Mouse (Mus musculus): Measurements from ENCODE around the gene Shank3. TPM values are rescaled to one million over a fixed set of nuclear protein-coding genes. Genes with fewer than 3 reads are reported as not detected.

The Shank3 gene
- polyA plus RNA-seq, 1 experiment from 2014 or later: 1.8 TPM

DNA sequence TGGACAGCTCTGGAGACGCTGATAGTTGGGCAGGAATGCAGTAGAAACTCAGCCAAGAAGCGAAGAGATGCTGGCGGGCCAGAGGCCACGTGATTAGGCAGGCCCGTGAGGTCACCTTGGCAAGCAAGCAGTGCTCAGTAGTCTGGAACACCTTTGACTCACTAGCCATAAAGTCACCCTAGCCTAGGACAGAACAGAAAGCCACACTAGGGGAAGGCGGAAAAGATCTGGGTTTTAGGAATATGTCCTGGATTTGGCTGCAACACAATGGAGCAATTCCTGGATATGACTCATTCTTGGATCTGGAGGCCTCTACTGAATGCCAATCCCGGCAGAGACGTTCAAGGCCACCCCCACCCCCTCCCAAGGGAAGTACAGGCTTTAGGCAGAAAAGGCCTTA lies 18.8 kb upstream of the Shank3 start:
- Histone ChIP-seq H3K27ac (ENCODE audit: low read length) (peak overlapping the region; percentile 28), H3K9ac (replicated peaks; ENCODE audit: low read depth) (no peak overlapping the region), H3K4me3 (ENCODE audit: low read depth, low read length) (no peak overlapping the region), H3K4me1 (ENCODE audit: insufficient read depth, low read depth, low read length) (peaks cover 2% of the 10 kb centered on the region; the same call in 1 of the 2 replicates), H3K9me3 (ENCODE audit: low read length) (no peaks in the 10 kb centered on the region), H3K4me2 (replicated peaks; ENCODE audit: low read depth, low read length) (no peak overlapping the region), H3K36me3 (ENCODE audit: insufficient read depth, low read length) (no peaks in the 10 kb centered on the region), H3K27me3 (replicated peaks; ENCODE audit: insufficient read depth, low read length) (no peaks in the 10 kb centered on the region)
- TF ChIP-seq CTCF (IDR thresholded peaks at IDR 0.05) (no peak), EP300 (IDR thresholded peaks at IDR 0.05) (peak; percentile 62; the same call in 1 of the 2 replicates)
- peak; percentile 62 for DNase-seq (ENCODE audit: low spot score)
- ATAC-seq: peak; percentile 34
- WGBS: 34% methylated on average over 8 of the region's 8 CpGs

GRCm38 (mm10) chr15:89488182-89488581 lies 11.2 kb upstream of the Shank3 start:
- Histone ChIP-seq H3K4me3 (ENCODE audit: low read depth, low read length) (no peak overlapping the region), H3K4me1 (ENCODE audit: insufficient read depth, low read depth, low read length) (no peaks in the 10 kb centered on the region), H3K4me2 (replicated peaks; ENCODE audit: low read depth, low read length) (no peak overlapping the region), H3K27ac (ENCODE audit: low read length) (no peak overlapping the region), H3K9me3 (ENCODE audit: low read length) (no peaks in the 10 kb centered on the region), H3K27me3 (replicated peaks; ENCODE audit: insufficient read depth, low read length) (no peaks in the 10 kb centered on the region), H3K36me3 (ENCODE audit: insufficient read depth, low read length) (no peaks in the 10 kb centered on the region), H3K9ac (replicated peaks; ENCODE audit: low read depth) (no peak overlapping the region)
- ATAC-seq (no peak), DNase-seq (ENCODE audit: low spot score) (no peak)
- TF ChIP-seq CTCF (IDR thresholded peaks at IDR 0.05) (no peak), EP300 (IDR thresholded peaks at IDR 0.05) (no peak)
- WGBS: 68% methylated on average over 12 of the region's 12 CpGs

- WGBS: 29% methylated on average over 14 of the region's 14 CpGs
- H3K9ac ChIP-seq (replicated peaks; ENCODE audit: low read depth): no peak overlapping the region
- no peak for ATAC-seq
These were observed 10.8 kb upstream of the Shank3 start for GRCm38 (mm10) chr15:89488611-89489117.

DNA sequence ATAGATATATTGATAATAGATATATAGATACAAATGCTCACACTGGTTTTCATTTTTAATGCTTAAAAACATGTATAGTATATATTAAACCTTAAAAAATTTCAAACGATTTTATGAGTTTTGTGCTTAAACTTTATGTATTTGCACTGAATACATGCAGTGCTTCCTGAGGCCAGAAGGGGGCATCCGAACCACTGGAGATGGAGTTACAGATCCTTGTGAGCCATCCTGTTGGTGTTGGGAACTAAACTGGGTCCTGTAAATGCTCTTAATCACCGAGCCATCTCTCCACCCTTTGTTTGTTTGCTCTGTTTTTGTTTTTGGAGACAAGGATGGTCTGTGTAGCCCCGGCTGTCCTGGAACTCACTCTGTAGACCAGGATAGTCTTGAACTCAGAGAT lies 4.5 kb upstream of the Shank3 start:
- Histone ChIP-seq H3K27me3 (replicated peaks; ENCODE audit: insufficient read depth, low read length) (peaks cover 8% of the 10 kb centered on the region; the same call in 1 of the 2 replicates), H3K4me2 (replicated peaks; ENCODE audit: low read depth, low read length) (no peak overlapping the region), H3K9me3 (ENCODE audit: low read length) (no peaks in the 10 kb centered on the region), H3K27ac (ENCODE audit: low read length) (no peak overlapping the region), H3K4me1 (ENCODE audit: insufficient read depth, low read depth, low read length) (no peaks in the 10 kb centered on the region), H3K9ac (replicated peaks; ENCODE audit: low read depth) (no peak overlapping the region), H3K4me3 (ENCODE audit: low read depth, low read length) (no peak overlapping the region), H3K36me3 (ENCODE audit: insufficient read depth, low read length) (no peaks in the 10 kb centered on the region)
- 74% methylated on average over 4 of the region's 4 CpGs for whole genome bisulfite sequencing
- TF ChIP-seq CTCF (IDR thresholded peaks at IDR 0.05): peak; percentile 56
- TF ChIP-seq EP300 (IDR thresholded peaks at IDR 0.05): no peak
- ATAC-seq (no peak), DNase-seq (ENCODE audit: low spot score) (no peak)

More at GRCm38 (mm10) chr15:89488611-89489117, 10.8 kb upstream of the Shank3 start:
- DNase-seq (ENCODE audit: low spot score): no peak
- no peaks in the 10 kb centered on the region for H3K9me3 ChIP-seq (ENCODE audit: low read length)
- TF ChIP-seq CTCF (IDR thresholded peaks at IDR 0.05): no peak
- no peak for TF ChIP-seq EP300 (IDR thresholded peaks at IDR 0.05)
- no peak overlapping the region for H3K4me2 ChIP-seq (replicated peaks; ENCODE audit: low read depth, low read length)
- no peak overlapping the region for H3K4me3 ChIP-seq (ENCODE audit: low read depth, low read length)
- H3K36me3 ChIP-seq (ENCODE audit: insufficient read depth, low read length): no peaks in the 10 kb centered on the region
- H3K27ac ChIP-seq (ENCODE audit: low read length): no peak overlapping the region
- H3K27me3 ChIP-seq (replicated peaks; ENCODE audit: insufficient read depth, low read length): no peaks in the 10 kb centered on the region
- no peaks in the 10 kb centered on the region for H3K4me1 ChIP-seq (ENCODE audit: insufficient read depth, low read depth, low read length)

DNA sequence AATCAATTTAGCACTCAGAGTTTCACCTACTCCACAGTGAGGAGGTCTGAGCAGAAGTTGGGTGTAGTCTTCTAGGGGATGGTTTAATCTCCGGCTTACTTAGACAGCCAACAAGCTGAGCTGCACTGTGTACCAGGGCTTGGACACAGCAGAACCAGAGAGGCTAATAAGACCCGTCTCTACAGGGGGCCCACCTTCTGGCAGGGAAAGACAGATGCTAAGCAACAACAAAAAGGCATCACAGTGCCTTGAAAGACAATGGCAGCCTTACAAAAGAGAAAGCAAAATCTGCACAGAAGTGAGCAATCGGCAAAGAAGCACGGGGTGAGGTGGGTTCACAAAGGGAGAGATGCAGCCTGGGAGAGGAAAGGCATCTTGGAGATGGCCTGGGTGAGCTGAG lies 3.3 kb upstream of the Shank3 start:
- no peak for ATAC-seq
- Histone ChIP-seq H3K27me3 (replicated peaks; ENCODE audit: insufficient read depth, low read length) (peaks cover 8% of the 10 kb centered on the region; the same call in 1 of the 2 replicates), H3K9ac (replicated peaks; ENCODE audit: low read depth) (no peak overlapping the region), H3K4me1 (ENCODE audit: insufficient read depth, low read depth, low read length) (no peaks in the 10 kb centered on the region), H3K9me3 (ENCODE audit: low read length) (no peaks in the 10 kb centered on the region), H3K4me3 (ENCODE audit: low read depth, low read length) (no peak overlapping the region), H3K27ac (ENCODE audit: low read length) (no peak overlapping the region), H3K4me2 (replicated peaks; ENCODE audit: low read depth, low read length) (no peak overlapping the region), H3K36me3 (ENCODE audit: insufficient read depth, low read length) (no peaks in the 10 kb centered on the region)
- no peak for DNase-seq (ENCODE audit: low spot score)
- no peak for TF ChIP-seq EP300 (IDR thresholded peaks at IDR 0.05)
- no peak for TF ChIP-seq CTCF (IDR thresholded peaks at IDR 0.05)
- 64% methylated on average over 4 of the region's 4 CpGs for WGBS

GRCm38 (mm10) chr15:89496841-89497240 lies 2.6 kb upstream of the Shank3 start:
- Histone ChIP-seq H3K4me1 (ENCODE audit: insufficient read depth, low read depth, low read length) (no peaks in the 10 kb centered on the region), H3K27ac (ENCODE audit: low read length) (peak overlapping the region; percentile 72), H3K27me3 (replicated peaks; ENCODE audit: insufficient read depth, low read length) (peaks cover 8% of the 10 kb centered on the region; the same call in 1 of the 2 replicates), H3K4me3 (ENCODE audit: low read depth, low read length) (no peak overlapping the region), H3K36me3 (ENCODE audit: insufficient read depth, low read length) (no peaks in the 10 kb centered on the region), H3K9ac (replicated peaks; ENCODE audit: low read depth) (no peak overlapping the region), H3K9me3 (ENCODE audit: low read length) (no peaks in the 10 kb centered on the region), H3K4me2 (replicated peaks; ENCODE audit: low read depth, low read length) (no peak overlapping the region)
- WGBS: 31% methylated on average over 2 of the region's 2 CpGs
- DNase-seq (ENCODE audit: low spot score) (no peak), ATAC-seq (no peak)
- TF ChIP-seq EP300 (IDR thresholded peaks at IDR 0.05): no peak
- TF ChIP-seq CTCF (IDR thresholded peaks at IDR 0.05): no peak
